Mouse (Mus musculus) testis, postnatal 14 days (tissue): ENCODE results near the gene Lrfn1.

Source experiments
- DNase-seq: peaks from one replicate; pipeline ENCODE4 v3.0.0; 2021; ENCODE audit warnings: low spot score

The Lrfn1 gene

GRCm38 (mm10) chr7:28451531-28452360 lies at the start of gene Lrfn1:
Gene Lrfn1 (plus strand): TSS chr7:28451980.
- DNase-seq, result no peak

GRCm38 (mm10) chr7:28410841-28411475 lies 40.8 kb upstream of the Lrfn1 start:
- peak; percentile 84 for DNase-seq

GRCm38 (mm10) chr7:28412826-28413225 lies 39.0 kb upstream of the Lrfn1 start:
- DNase-seq, result no peak

- no peak for DNase-seq
Observed at GRCm38 (mm10) chr7:28417368-28417767, 34.4 kb upstream of the Lrfn1 start.

- DNase-seq, result peak; percentile 72
Observed at GRCm38 (mm10) chr7:28418096-28418670, 33.6 kb upstream of the Lrfn1 start.

- no peak for DNase-seq
Observed at GRCm38 (mm10) chr7:28419416-28419815, 32.4 kb upstream of the Lrfn1 start.

GRCm38 (mm10) chr7:28423018-28423417 lies 28.8 kb upstream of the Lrfn1 start:
- DNase-seq, result no peak

GRCm38 (mm10) chr7:28427738-28428137 lies 24.0 kb upstream of the Lrfn1 start:
- DNase-seq, result no peak

- DNase-seq, result no peak
Observed at GRCm38 (mm10) chr7:28430512-28430911, 21.3 kb upstream of the Lrfn1 start.

- DNase-seq, result no peak
Observed at GRCm38 (mm10) chr7:28432252-28432651, 19.5 kb upstream of the Lrfn1 start.

- peak; percentile 74 for DNase-seq
Observed at GRCm38 (mm10) chr7:28435660-28436259, 16.0 kb upstream of the Lrfn1 start.

GRCm38 (mm10) chr7:28436271-28436904 lies 15.4 kb upstream of the Lrfn1 start:
- DNase-seq, result peak; percentile 100

- peak; percentile 77 for DNase-seq
Observed at GRCm38 (mm10) chr7:28436932-28437570, 14.7 kb upstream of the Lrfn1 start, which contains the start of gene Gmfg. Gene Gmfg (plus strand): TSS chr7:28437447.

GRCm38 (mm10) chr7:28437964-28438363 lies 13.8 kb upstream of the Lrfn1 start:
- no peak for DNase-seq

- DNase-seq, result no peak
Observed at GRCm38 (mm10) chr7:28438771-28439170, 13.0 kb upstream of the Lrfn1 start.

- DNase-seq, result no peak
Observed at GRCm38 (mm10) chr7:28440739-28441138, 11.0 kb upstream of the Lrfn1 start.

GRCm38 (mm10) chr7:28441776-28442485 lies 9.8 kb upstream of the Lrfn1 start:
- no peak for DNase-seq

GRCm38 (mm10) chr7:28442688-28443087 lies 9.1 kb upstream of the Lrfn1 start:
- DNase-seq, result no peak

GRCm38 (mm10) chr7:28444344-28444974 lies 7.3 kb upstream of the Lrfn1 start:
- DNase-seq, result no peak

GRCm38 (mm10) chr7:28446446-28446845 lies 5.3 kb upstream of the Lrfn1 start:
- peak; percentile 65 for DNase-seq
